22 mouse cellular contexts compared by ENCODE assay signal in the genomic region with DNA sequence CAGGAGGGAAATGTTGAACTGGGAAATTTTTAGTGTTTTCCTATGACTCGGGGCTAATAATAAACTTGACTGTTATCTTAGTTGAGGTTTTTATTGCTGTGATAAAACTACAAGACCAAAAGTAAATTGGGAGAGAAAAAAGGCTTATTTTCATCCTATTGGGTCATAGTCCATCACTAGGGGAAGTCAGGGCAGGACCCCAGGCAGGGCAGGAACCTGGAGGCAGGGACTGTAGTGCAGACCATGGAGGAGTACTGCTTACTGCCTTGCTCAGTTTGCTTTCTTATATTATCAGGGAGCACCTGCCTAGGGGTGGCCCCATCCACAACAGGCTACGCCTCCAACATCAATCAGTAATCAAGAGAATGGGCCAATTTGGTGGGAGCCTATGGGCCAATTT. TPM values are rescaled to one million over a fixed set of nuclear protein-coding genes. Genes with fewer than 3 reads are reported as not detected.
DNase-seq lines count a peak whose midpoint lies in the region; ATAC-seq and TF ChIP-seq lines count a peak whose summit lies in the region.
"Had no signal": no experiment of that assay in that cellular context is flagged by ENCODE, and none has a peak within 500 bp of the region (broad histone marks: within the 10 kb centered on the region; RNA-seq: fewer than 3 reads in every experiment).

No protein-coding gene starts in this region.

- no peak for TF ChIP-seq CTCF in small intestine, adult 2 months (IDR thresholded peaks at IDR 0.05; ENCODE audit: extremely low read depth, insufficient read length, insufficient replicate concordance, low read depth, low read length)

- no peaks in the 10 kb centered on the region for H3K9me3 ChIP-seq in forebrain, embryonic 15.5 days
- H3K9me3 ChIP-seq in forebrain, embryonic 12.5 days, result no peaks in the 10 kb centered on the region
- H3K9me3 ChIP-seq in hindbrain, embryonic 10.5 days, result no peaks in the 10 kb centered on the region
- H3K9me3 ChIP-seq in hindbrain, embryonic 12.5 days (replicated peaks), result no peaks in the 10 kb centered on the region
- H3K9me3 ChIP-seq in midbrain, embryonic 10.5 days (replicated peaks), result no peaks in the 10 kb centered on the region
- no peaks in the 10 kb centered on the region for H3K9me3 ChIP-seq in midbrain, embryonic 16.5 days (replicated peaks; ENCODE audit: control insufficient read depth, low read length, poor library complexity, severe bottlenecking)
- no peaks in the 10 kb centered on the region for H3K9me3 ChIP-seq in neural tube, embryonic 15.5 days (replicated peaks)
- H3K9me3 ChIP-seq: forebrain, embryonic 10.5 days had no signal

- no peak for TF ChIP-seq POLR2A in small intestine, adult 2 months (IDR thresholded peaks at IDR 0.05; ENCODE audit: low read depth, low read length)

- H3K4me2 ChIP-seq in forebrain, embryonic 15.5 days (replicated peaks), result no peak overlapping the region
- H3K4me2 ChIP-seq in forebrain, embryonic 12.5 days, result no peak overlapping the region
- H3K4me2 ChIP-seq in hindbrain, embryonic 12.5 days (replicated peaks), result no peak overlapping the region
- no peak overlapping the region for H3K4me2 ChIP-seq in midbrain, embryonic 16.5 days (ENCODE audit: low read length)
- no peak overlapping the region for H3K4me2 ChIP-seq in neural tube, embryonic 15.5 days
- H3K4me2 ChIP-seq: heart, embryonic 11.5 days had no signal

- H3K36me3 ChIP-seq in forebrain, embryonic 15.5 days, result no peaks in the 10 kb centered on the region
- no peaks in the 10 kb centered on the region for H3K36me3 ChIP-seq in forebrain, embryonic 12.5 days (replicated peaks)
- no peaks in the 10 kb centered on the region for H3K36me3 ChIP-seq in hindbrain, embryonic 10.5 days
- no peaks in the 10 kb centered on the region for H3K36me3 ChIP-seq in hindbrain, embryonic 12.5 days
- H3K36me3 ChIP-seq in midbrain, embryonic 10.5 days, result no peaks in the 10 kb centered on the region
- no peaks in the 10 kb centered on the region for H3K36me3 ChIP-seq in midbrain, embryonic 16.5 days (ENCODE audit: control insufficient read depth, insufficient read depth, low read length)
- no peaks in the 10 kb centered on the region for H3K36me3 ChIP-seq in small intestine, adult 2 months (ENCODE audit: control insufficient read depth, insufficient read depth, low read length)
- H3K36me3 ChIP-seq in neural tube, embryonic 15.5 days, result no peaks in the 10 kb centered on the region
- H3K36me3 ChIP-seq: forebrain, embryonic 10.5 days had no signal

- ATAC-seq in forebrain, embryonic 15.5 days (replicated peaks), result no peak
- no peak for ATAC-seq in forebrain, embryonic 12.5 days (ENCODE audit: low FRiP score)
- ATAC-seq in hindbrain, embryonic 12.5 days (ENCODE audit: low FRiP score), result no peak
- no peak for ATAC-seq in midbrain, embryonic 16.5 days
- ATAC-seq in neural tube, embryonic 15.5 days (ENCODE audit: low FRiP score), result no peak
- ATAC-seq: activated CD4-positive, CD25-positive, alpha-beta regulatory T cell, adult 4 months; forebrain, embryonic 14.5 days; hindbrain, postnatal 0 days; inflammation-experienced regulatory T-cells, adult 6 months had no signal

- H3K27ac ChIP-seq in forebrain, embryonic 15.5 days (replicated peaks), result peak overlapping the region; percentile 72; the same call in 1 of the 2 replicates
- no peak overlapping the region for H3K27ac ChIP-seq in forebrain, embryonic 12.5 days
- peak overlapping the region; percentile 84 for H3K27ac ChIP-seq in hindbrain, embryonic 10.5 days
- no peak overlapping the region for H3K27ac ChIP-seq in hindbrain, embryonic 12.5 days
- H3K27ac ChIP-seq in midbrain, embryonic 10.5 days (replicated peaks), result 0 out of 2 replicates have a peak overlapping the region, but pooled peaks have one; percentile 81
- no peak overlapping the region for H3K27ac ChIP-seq in midbrain, embryonic 16.5 days (ENCODE audit: low read length)
- H3K27ac ChIP-seq in small intestine, adult 2 months (ENCODE audit: insufficient read depth, low read depth, low read length), result peak overlapping the region; percentile 40; the same call in 1 of the 2 replicates
- no peak overlapping the region for H3K27ac ChIP-seq in neural tube, embryonic 15.5 days (replicated peaks)
- H3K27ac ChIP-seq: heart, adult 2 months had no signal

- peaks cover 33% of the 10 kb centered on the region for H3K4me1 ChIP-seq in forebrain, embryonic 15.5 days
- peaks cover 22% of the 10 kb centered on the region for H3K4me1 ChIP-seq in forebrain, embryonic 12.5 days
- peaks cover 29% of the 10 kb centered on the region for H3K4me1 ChIP-seq in hindbrain, embryonic 10.5 days (replicated peaks)
- peaks cover 7% of the 10 kb centered on the region; the same call in 1 of the 2 replicates for H3K4me1 ChIP-seq in hindbrain, embryonic 12.5 days
- H3K4me1 ChIP-seq in midbrain, embryonic 10.5 days, result peaks cover 31% of the 10 kb centered on the region
- H3K4me1 ChIP-seq in midbrain, embryonic 16.5 days (ENCODE audit: control insufficient read depth, insufficient read depth, low read length), result peaks cover 7% of the 10 kb centered on the region; the same call in 1 of the 2 replicates
- peaks cover 23% of the 10 kb centered on the region; the same call in 1 of the 2 replicates for H3K4me1 ChIP-seq in small intestine, adult 2 months (ENCODE audit: control insufficient read depth, insufficient read depth, insufficient read length, low read length)
- peaks cover 16% of the 10 kb centered on the region for H3K4me1 ChIP-seq in neural tube, embryonic 15.5 days

- DNase-seq in hindbrain, embryonic 10.5 days (ENCODE audit: low spot score), result no peak
- no peak for DNase-seq in midbrain, embryonic 10.5 days (ENCODE audit: low spot score)
- DNase-seq: adrenal gland, adult 8-10 months; adrenal gland, postnatal 25 days; cerebellum, adult 11-12 months; cerebellum, adult 8-10 months; cerebellum, postnatal 14 days; gastrocnemius, postnatal 25 days; heart, adult 2 months had no signal

- H3K27me3 ChIP-seq in forebrain, embryonic 15.5 days, result no peaks in the 10 kb centered on the region
- no peaks in the 10 kb centered on the region for H3K27me3 ChIP-seq in forebrain, embryonic 12.5 days
- no peaks in the 10 kb centered on the region for H3K27me3 ChIP-seq in hindbrain, embryonic 10.5 days (ENCODE audit: insufficient read depth, poor library complexity, severe bottlenecking)
- H3K27me3 ChIP-seq in hindbrain, embryonic 12.5 days, result no peaks in the 10 kb centered on the region
- no peaks in the 10 kb centered on the region for H3K27me3 ChIP-seq in midbrain, embryonic 10.5 days (ENCODE audit: low read depth, poor library complexity, severe bottlenecking)
- H3K27me3 ChIP-seq in midbrain, embryonic 16.5 days (ENCODE audit: control insufficient read depth, insufficient read depth, low read depth, low read length), result no peaks in the 10 kb centered on the region
- H3K27me3 ChIP-seq in small intestine, adult 2 months (ENCODE audit: control insufficient read depth, insufficient read depth, low read length), result no peaks in the 10 kb centered on the region
- no peaks in the 10 kb centered on the region for H3K27me3 ChIP-seq in neural tube, embryonic 15.5 days (replicated peaks)

- WGBS in forebrain, embryonic 15.5 days, result 89% methylated on average over 2 of the region's 2 CpGs
- 82% methylated on average over 2 of the region's 2 CpGs for WGBS in forebrain, embryonic 12.5 days
- WGBS in hindbrain, embryonic 10.5 days, result 91% methylated on average over 2 of the region's 2 CpGs
- 86% methylated on average over 2 of the region's 2 CpGs for WGBS in hindbrain, embryonic 12.5 days
- WGBS in midbrain, embryonic 10.5 days, result 92% methylated on average over 2 of the region's 2 CpGs
- WGBS in midbrain, embryonic 16.5 days, result 94% methylated on average over 2 of the region's 2 CpGs
- 44% methylated on average over 2 of the region's 2 CpGs for WGBS in small intestine, adult 2 months
- 64% methylated on average over 2 of the region's 2 CpGs for WGBS in neural tube, embryonic 15.5 days

- no peak overlapping the region for H3K4me3 ChIP-seq in forebrain, embryonic 15.5 days
- no peak overlapping the region for H3K4me3 ChIP-seq in forebrain, embryonic 12.5 days (replicated peaks)
- no peak overlapping the region for H3K4me3 ChIP-seq in hindbrain, embryonic 10.5 days
- no peak overlapping the region for H3K4me3 ChIP-seq in hindbrain, embryonic 12.5 days
- H3K4me3 ChIP-seq in midbrain, embryonic 10.5 days, result no peak overlapping the region
- no peak overlapping the region for H3K4me3 ChIP-seq in midbrain, embryonic 16.5 days (ENCODE audit: low read depth, low read length)
- no peak overlapping the region for H3K4me3 ChIP-seq in small intestine, adult 2 months (ENCODE audit: low read depth, low read length)
- H3K4me3 ChIP-seq in neural tube, embryonic 15.5 days (replicated peaks), result no peak overlapping the region
- H3K4me3 ChIP-seq: forebrain, embryonic 10.5 days; heart, adult 2 months had no signal

- no peak overlapping the region for H3K9ac ChIP-seq in forebrain, embryonic 15.5 days (replicated peaks)
- H3K9ac ChIP-seq in forebrain, embryonic 12.5 days, result no peak overlapping the region
- H3K9ac ChIP-seq in hindbrain, embryonic 12.5 days, result no peak overlapping the region
- no peak overlapping the region for H3K9ac ChIP-seq in midbrain, embryonic 16.5 days (ENCODE audit: low read depth, low read length)
- no peak overlapping the region for H3K9ac ChIP-seq in neural tube, embryonic 15.5 days (replicated peaks)
- H3K9ac ChIP-seq: hindbrain, embryonic 14.5 days had no signal

RNA-seq across cellular contexts. Expression of a gene that starts 22.7 kb away (rescaled TPM):
- 57.7 and 59.6 TPM in 2 replicates for polyA plus RNA-seq in forebrain, embryonic 15.5 days (2015; fragmentation: Nextera tagmentation; extraction: Ambion mirVana)
- polyA plus RNA-seq in forebrain, embryonic 12.5 days (2016; fragmentation: Nextera tagmentation; extraction: Ambion mirVana), result 63.2 and 65.4 TPM in 2 replicates
- 53.7 and 55.8 TPM in 2 replicates for polyA plus RNA-seq in hindbrain, embryonic 10.5 days (2016; fragmentation: Nextera tagmentation; extraction: Ambion mirVana)
- polyA plus RNA-seq in hindbrain, embryonic 12.5 days (2016; fragmentation: Nextera tagmentation; extraction: Ambion mirVana), result 66.4 and 69.6 TPM in 2 replicates
- 48.6 and 49.8 TPM in 2 replicates for polyA plus RNA-seq in midbrain, embryonic 10.5 days (2016; fragmentation: Nextera tagmentation; extraction: Ambion mirVana)
- 52.7 and 52.9 TPM in 2 replicates for polyA plus RNA-seq in midbrain, embryonic 16.5 days (2015; fragmentation: Nextera tagmentation; extraction: Ambion mirVana)
- polyA plus RNA-seq in small intestine, adult 2 months (2012; rRNA removed), result 16.3 and 22.6 TPM in 2 replicates
- polyA plus RNA-seq in neural tube, embryonic 15.5 days (2015; fragmentation: Nextera tagmentation; extraction: Ambion mirVana), result 52.0 and 55.4 TPM in 2 replicates

Comparison
In these comparisons a context has a peak if more than half of its experiments do, and no peak if none do; other contexts are left out.
1. H3K27ac ChIP-seq: peak in forebrain, embryonic 15.5 days (single experiment), hindbrain, embryonic 10.5 days (single experiment), midbrain, embryonic 10.5 days (single experiment) and small intestine, adult 2 months (single experiment); none in forebrain, embryonic 12.5 days (single experiment), hindbrain, embryonic 12.5 days (single experiment), midbrain, embryonic 16.5 days (single experiment) and neural tube, embryonic 15.5 days (single experiment).